Mouse (Mus musculus): ENCODE data around the gene Slc18a2. TPM values are rescaled to one million over a fixed set of nuclear protein-coding genes. Genes with fewer than 3 reads are reported as not detected.
A peak's percentile ranks its signal among the peaks of the same experiment; 100 is the strongest.

The Slc18a2 gene
- polyA plus RNA-seq, 1 experiment from 2014 or later = 13.5 TPM

DNA sequence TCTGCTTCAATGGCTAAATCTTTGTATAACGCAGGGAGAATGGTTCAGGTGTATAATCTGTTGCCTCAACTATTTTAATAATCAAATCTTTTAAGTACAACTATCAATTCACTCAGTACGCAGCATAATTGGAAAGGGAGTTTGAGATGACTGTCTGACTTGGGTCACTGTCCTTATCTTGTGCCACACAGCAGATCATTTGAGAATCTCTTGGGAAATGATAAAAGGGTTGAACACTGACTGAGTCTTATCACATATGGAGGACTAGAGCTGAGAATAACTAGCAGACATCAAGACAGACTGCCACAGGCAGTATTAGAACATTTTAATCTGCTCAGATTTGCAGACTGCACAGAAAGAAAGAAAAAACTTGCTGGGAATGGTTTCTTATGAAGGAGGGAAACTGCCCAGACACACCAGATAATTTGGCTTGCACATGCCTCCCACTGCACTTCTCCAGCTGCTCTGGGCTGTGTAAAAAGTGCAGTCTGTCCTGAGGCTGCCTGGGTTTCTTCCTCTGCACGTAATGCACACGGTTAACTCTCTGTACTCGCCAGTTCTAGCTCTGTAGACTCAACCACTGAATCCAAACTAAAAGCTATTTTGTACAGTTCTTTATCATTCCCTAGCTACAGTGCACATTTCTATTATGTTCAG, 31.6 kb downstream of the Slc18a2 start:
- Histone ChIP-seq H3K27ac (ENCODE audit: low read length) (peak overlapping the region; percentile 29; the same call in 1 of the 2 replicates), H3K4me3 (replicated peaks; ENCODE audit: low read length) (no peak overlapping the region), H3K4me2 (ENCODE audit: low read depth, low read length) (no peak overlapping the region), H3K9me3 (replicated peaks; ENCODE audit: control insufficient read depth, low read length) (no peaks in the 10 kb centered on the region), H3K9ac (ENCODE audit: low read length) (no peak overlapping the region), H3K36me3 (ENCODE audit: control insufficient read depth, insufficient read depth, low read length) (no peaks in the 10 kb centered on the region), H3K27me3 (ENCODE audit: control insufficient read depth, insufficient read depth, low read length) (no peaks in the 10 kb centered on the region), H3K4me1 (ENCODE audit: control insufficient read depth, insufficient read depth, low read length) (no peaks in the 10 kb centered on the region)
- peak; percentile 86 for ATAC-seq (ENCODE audit: insufficient read depth, low FRiP score)
- WGBS = 69% methylated on average over 5 of the region's 5 CpGs

DNA sequence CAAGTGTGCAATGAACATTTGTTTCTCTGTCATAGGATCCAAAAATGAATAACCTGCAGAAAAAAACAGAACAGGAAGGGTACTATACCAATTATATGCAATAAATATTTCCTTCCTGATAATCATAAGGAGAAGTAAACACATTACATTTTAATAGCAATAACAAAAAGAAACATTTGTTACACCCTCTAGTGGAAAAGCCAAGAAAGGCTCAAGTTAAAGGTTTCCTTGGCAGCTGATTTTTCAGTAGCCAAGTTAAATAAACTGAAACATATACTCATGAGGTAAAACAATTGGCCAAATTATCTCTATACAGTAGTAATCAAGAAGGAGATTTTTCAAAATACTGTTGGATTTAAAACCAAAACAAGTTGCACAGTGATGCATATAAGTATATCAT, 54.6 kb downstream of the Slc18a2 start:
- Histone ChIP-seq H3K4me2 (ENCODE audit: low read depth, low read length) (no peak overlapping the region), H3K27me3 (ENCODE audit: control insufficient read depth, insufficient read depth, low read length) (no peaks in the 10 kb centered on the region), H3K4me1 (ENCODE audit: control insufficient read depth, insufficient read depth, low read length) (no peaks in the 10 kb centered on the region), H3K9ac (ENCODE audit: low read length) (no peak overlapping the region), H3K27ac (ENCODE audit: low read length) (no peak overlapping the region), H3K36me3 (ENCODE audit: control insufficient read depth, insufficient read depth, low read length) (no peaks in the 10 kb centered on the region), H3K9me3 (replicated peaks; ENCODE audit: control insufficient read depth, low read length) (no peaks in the 10 kb centered on the region), H3K4me3 (replicated peaks; ENCODE audit: low read length) (no peak overlapping the region)
- no peak for ATAC-seq (ENCODE audit: insufficient read depth, low FRiP score)

DNA sequence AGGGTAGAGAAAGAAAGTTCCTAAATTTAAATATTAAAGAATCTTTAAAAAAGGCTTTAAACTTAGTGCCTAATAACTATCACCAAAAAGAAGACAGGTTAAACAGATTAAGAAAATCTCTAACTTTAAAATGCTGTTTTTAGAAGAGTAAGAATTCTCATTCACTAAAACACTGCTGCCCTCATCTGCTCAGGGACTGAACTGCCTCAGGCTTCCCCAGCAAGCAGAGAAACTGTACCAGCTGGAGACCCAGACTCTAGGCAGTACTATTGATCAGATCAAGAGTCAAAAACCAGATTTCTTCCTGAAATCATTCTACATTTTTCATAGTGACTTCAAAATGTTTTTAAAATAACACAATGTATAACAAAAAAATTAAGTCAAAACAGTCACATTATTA, 55.9 kb downstream of the Slc18a2 start:
- Histone ChIP-seq H3K4me2 (ENCODE audit: low read depth, low read length) (no peak overlapping the region), H3K36me3 (ENCODE audit: control insufficient read depth, insufficient read depth, low read length) (no peaks in the 10 kb centered on the region), H3K9me3 (replicated peaks; ENCODE audit: control insufficient read depth, low read length) (no peaks in the 10 kb centered on the region), H3K4me1 (ENCODE audit: control insufficient read depth, insufficient read depth, low read length) (no peaks in the 10 kb centered on the region), H3K27ac (ENCODE audit: low read length) (no peak overlapping the region), H3K4me3 (replicated peaks; ENCODE audit: low read length) (no peak overlapping the region), H3K9ac (ENCODE audit: low read length) (no peak overlapping the region), H3K27me3 (ENCODE audit: control insufficient read depth, insufficient read depth, low read length) (no peaks in the 10 kb centered on the region)
- ATAC-seq (ENCODE audit: insufficient read depth, low FRiP score) = no peak

- no peak within 1 kb of the TSS for H3K9ac ChIP-seq (ENCODE audit: low read length)
- H3K27ac ChIP-seq (ENCODE audit: low read length) = no peak within 1 kb of the TSS
- ATAC-seq (ENCODE audit: insufficient read depth, low FRiP score) = no peak
- no peaks in the 10 kb centered on the region for H3K27me3 ChIP-seq (ENCODE audit: control insufficient read depth, insufficient read depth, low read length)
- H3K4me3 ChIP-seq (replicated peaks; ENCODE audit: low read length) = no peak within 1 kb of the TSS
- H3K36me3 ChIP-seq (ENCODE audit: control insufficient read depth, insufficient read depth, low read length) = no peaks in the 10 kb centered on the region
- no peak within 1 kb of the TSS for H3K4me2 ChIP-seq (ENCODE audit: low read depth, low read length)
- H3K9me3 ChIP-seq (replicated peaks; ENCODE audit: control insufficient read depth, low read length) = no peaks in the 10 kb centered on the region
- 99% methylated on average over 11 of the region's 14 CpGs for WGBS
- no peaks in the 10 kb centered on the region for H3K4me1 ChIP-seq (ENCODE audit: control insufficient read depth, insufficient read depth, low read length)
These were observed 61.3 kb downstream of the Slc18a2 start, which contains the start of gene Rps12-ps3 for GRCm38 (mm10) chr19:59321990-59322389. Gene Rps12-ps3, plus strand, starts transcription at chr19:59322290.

GRCm38 (mm10) chr19:59330816-59331225, 70.1 kb downstream of the Slc18a2 start:
- Histone ChIP-seq H3K4me3 (replicated peaks; ENCODE audit: low read length) (no peak overlapping the region), H3K4me1 (ENCODE audit: control insufficient read depth, insufficient read depth, low read length) (0 out of 2 replicates have a peak, but pooled peaks cover 2% of the 10 kb centered on the region), H3K36me3 (ENCODE audit: control insufficient read depth, insufficient read depth, low read length) (no peaks in the 10 kb centered on the region), H3K9me3 (replicated peaks; ENCODE audit: control insufficient read depth, low read length) (no peaks in the 10 kb centered on the region), H3K4me2 (ENCODE audit: low read depth, low read length) (no peak overlapping the region), H3K27me3 (ENCODE audit: control insufficient read depth, insufficient read depth, low read length) (no peaks in the 10 kb centered on the region), H3K27ac (ENCODE audit: low read length) (no peak overlapping the region), H3K9ac (ENCODE audit: low read length) (no peak overlapping the region)
- ATAC-seq (ENCODE audit: insufficient read depth, low FRiP score) = no peak

DNA sequence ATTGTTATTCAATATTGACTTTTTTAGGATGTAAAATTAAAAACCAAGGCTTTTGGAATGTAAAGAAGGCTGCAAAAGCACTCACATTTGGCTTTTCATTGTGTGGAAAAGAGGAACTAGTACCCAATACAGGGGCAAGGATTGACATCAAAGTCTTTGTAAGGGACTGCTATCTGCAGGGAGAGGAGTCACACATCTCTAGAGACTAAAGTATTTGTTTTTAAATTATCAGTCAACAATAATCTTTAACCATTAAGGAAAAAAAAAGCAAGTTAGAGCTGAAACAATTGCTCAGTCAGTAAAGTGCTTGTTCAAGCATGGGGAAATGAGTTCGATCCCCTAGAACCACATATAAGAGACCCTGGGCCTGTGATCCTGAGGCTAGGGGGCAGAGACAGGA, 76.0 kb downstream of the Slc18a2 start:
- Histone ChIP-seq H3K4me1 (ENCODE audit: control insufficient read depth, insufficient read depth, low read length) (0 out of 2 replicates have a peak, but pooled peaks cover 2% of the 10 kb centered on the region), H3K36me3 (ENCODE audit: control insufficient read depth, insufficient read depth, low read length) (no peaks in the 10 kb centered on the region), H3K9ac (ENCODE audit: low read length) (no peak overlapping the region), H3K9me3 (replicated peaks; ENCODE audit: control insufficient read depth, low read length) (no peaks in the 10 kb centered on the region), H3K4me2 (ENCODE audit: low read depth, low read length) (no peak overlapping the region), H3K27me3 (ENCODE audit: control insufficient read depth, insufficient read depth, low read length) (no peaks in the 10 kb centered on the region), H3K4me3 (replicated peaks; ENCODE audit: low read length) (no peak overlapping the region), H3K27ac (ENCODE audit: low read length) (no peak overlapping the region)
- no peak for ATAC-seq (ENCODE audit: insufficient read depth, low FRiP score)
- WGBS = 94% methylated on average over 1 of the region's 1 CpGs

- no peak for ATAC-seq (ENCODE audit: insufficient read depth, low FRiP score)
- no peak overlapping the region for H3K4me2 ChIP-seq (ENCODE audit: low read depth, low read length)
- H3K9ac ChIP-seq (ENCODE audit: low read length) = no peak overlapping the region
- no peak overlapping the region for H3K4me3 ChIP-seq (replicated peaks; ENCODE audit: low read length)
- no peak overlapping the region for H3K27ac ChIP-seq (ENCODE audit: low read length)
- WGBS = 83% methylated on average over 3 of the region's 3 CpGs
- no peaks in the 10 kb centered on the region for H3K9me3 ChIP-seq (replicated peaks; ENCODE audit: control insufficient read depth, low read length)
- H3K4me1 ChIP-seq (ENCODE audit: control insufficient read depth, insufficient read depth, low read length) = peaks cover 8% of the 10 kb centered on the region; the same call in 1 of the 2 replicates
- H3K27me3 ChIP-seq (ENCODE audit: control insufficient read depth, insufficient read depth, low read length) = no peaks in the 10 kb centered on the region
- H3K36me3 ChIP-seq (ENCODE audit: control insufficient read depth, insufficient read depth, low read length) = no peaks in the 10 kb centered on the region
These were observed 77.4 kb downstream of the Slc18a2 start for GRCm38 (mm10) chr19:59337872-59338681.

GRCm38 (mm10) chr19:59339908-59340307, 79.2 kb downstream of the Slc18a2 start:
- no peaks in the 10 kb centered on the region for H3K9me3 ChIP-seq (replicated peaks; ENCODE audit: control insufficient read depth, low read length)
- no peak for ATAC-seq (ENCODE audit: insufficient read depth, low FRiP score)
- no peaks in the 10 kb centered on the region for H3K36me3 ChIP-seq (ENCODE audit: control insufficient read depth, insufficient read depth, low read length)
- H3K9ac ChIP-seq (ENCODE audit: low read length) = no peak overlapping the region
- H3K4me3 ChIP-seq (replicated peaks; ENCODE audit: low read length) = no peak overlapping the region
- H3K27ac ChIP-seq (ENCODE audit: low read length) = no peak overlapping the region
- no peak overlapping the region for H3K4me2 ChIP-seq (ENCODE audit: low read depth, low read length)
- 74% methylated on average over 3 of the region's 3 CpGs for WGBS
- H3K27me3 ChIP-seq (ENCODE audit: control insufficient read depth, insufficient read depth, low read length) = no peaks in the 10 kb centered on the region
- peaks cover 19% of the 10 kb centered on the region for H3K4me1 ChIP-seq (ENCODE audit: control insufficient read depth, insufficient read depth, low read length)

- Histone ChIP-seq H3K27me3 (ENCODE audit: control insufficient read depth, insufficient read depth, low read length) (no peaks in the 10 kb centered on the region), H3K27ac (ENCODE audit: low read length) (no peak overlapping the region), H3K9me3 (replicated peaks; ENCODE audit: control insufficient read depth, low read length) (no peaks in the 10 kb centered on the region), H3K9ac (ENCODE audit: low read length) (no peak overlapping the region), H3K36me3 (ENCODE audit: control insufficient read depth, insufficient read depth, low read length) (no peaks in the 10 kb centered on the region), H3K4me1 (ENCODE audit: control insufficient read depth, insufficient read depth, low read length) (peaks cover 20% of the 10 kb centered on the region), H3K4me3 (replicated peaks; ENCODE audit: low read length) (peak overlapping the region; percentile 95), H3K4me2 (ENCODE audit: low read depth, low read length) (peak overlapping the region; percentile 97)
- no peak for ATAC-seq (ENCODE audit: insufficient read depth, low FRiP score)
- WGBS = 41% methylated on average over 2 of the region's 2 CpGs
These were observed 82.3 kb downstream of the Slc18a2 start for GRCm38 (mm10) chr19:59342964-59343363.
